Mouse (Mus musculus): ENCODE results near the gene Wars. TPM values are rescaled to one million over a fixed set of nuclear protein-coding genes. Genes with fewer than 3 reads are reported as not detected.

Gene Wars
- polyA plus RNA-seq, 1 experiment from 2014 or later = 93.0 TPM

GRCm38 (mm10) chr12:108934231-108934630 is 40.3 kb upstream of the Wars start:
- Histone ChIP-seq H3K4me3 (ENCODE audit: low read depth, low read length) (no peak overlapping the region), H3K9ac (ENCODE audit: low read length) (no peak overlapping the region), H3K27me3 (replicated peaks; ENCODE audit: control insufficient read depth, insufficient read depth, low read length) (no peaks in the 10 kb centered on the region), H3K4me2 (ENCODE audit: low read length) (no peak overlapping the region), H3K36me3 (ENCODE audit: control insufficient read depth, insufficient read depth, low read length) (no peaks in the 10 kb centered on the region), H3K9me3 (ENCODE audit: control insufficient read depth, low read length) (no peaks in the 10 kb centered on the region), H3K27ac (ENCODE audit: low read depth) (no peak overlapping the region), H3K4me1 (replicated peaks; ENCODE audit: control insufficient read depth, insufficient read depth, low read length) (no peaks in the 10 kb centered on the region)
- WGBS = 78% methylated on average over 6 of the region's 6 CpGs
- DNase-seq (ENCODE audit: low spot score) = no peak
- no peak for ATAC-seq (replicated peaks; ENCODE audit: low FRiP score, low TSS enrichment, low read depth)

GRCm38 (mm10) chr12:108932113-108932512 is 38.1 kb upstream of the Wars start:
- 64% methylated on average over 2 of the region's 3 CpGs for WGBS
- Histone ChIP-seq H3K9ac (ENCODE audit: low read length) (no peak overlapping the region), H3K27me3 (replicated peaks; ENCODE audit: control insufficient read depth, insufficient read depth, low read length) (no peaks in the 10 kb centered on the region), H3K36me3 (ENCODE audit: control insufficient read depth, insufficient read depth, low read length) (no peaks in the 10 kb centered on the region), H3K9me3 (ENCODE audit: control insufficient read depth, low read length) (no peaks in the 10 kb centered on the region), H3K4me1 (replicated peaks; ENCODE audit: control insufficient read depth, insufficient read depth, low read length) (no peaks in the 10 kb centered on the region), H3K27ac (ENCODE audit: low read depth) (no peak overlapping the region), H3K4me3 (ENCODE audit: low read depth, low read length) (no peak overlapping the region), H3K4me2 (ENCODE audit: low read length) (no peak overlapping the region)
- DNase-seq (ENCODE audit: low spot score) (no peak), ATAC-seq (replicated peaks; ENCODE audit: low FRiP score, low TSS enrichment, low read depth) (no peak)

- Histone ChIP-seq H3K27ac (ENCODE audit: low read depth) (no peak overlapping the region), H3K27me3 (replicated peaks; ENCODE audit: control insufficient read depth, insufficient read depth, low read length) (no peaks in the 10 kb centered on the region), H3K4me2 (ENCODE audit: low read length) (no peak overlapping the region), H3K9me3 (ENCODE audit: control insufficient read depth, low read length) (no peaks in the 10 kb centered on the region), H3K36me3 (ENCODE audit: control insufficient read depth, insufficient read depth, low read length) (no peaks in the 10 kb centered on the region), H3K9ac (ENCODE audit: low read length) (no peak overlapping the region), H3K4me1 (replicated peaks; ENCODE audit: control insufficient read depth, insufficient read depth, low read length) (no peaks in the 10 kb centered on the region), H3K4me3 (ENCODE audit: low read depth, low read length) (no peak overlapping the region)
- no peak for ATAC-seq (replicated peaks; ENCODE audit: low FRiP score, low TSS enrichment, low read depth)
- WGBS = 69% methylated on average over 7 of the region's 7 CpGs
- no peak for DNase-seq (ENCODE audit: low spot score)
These were observed 37.5 kb upstream of the Wars start for GRCm38 (mm10) chr12:108931341-108932053.

- 72% methylated on average over 3 of the region's 3 CpGs for WGBS
- Histone ChIP-seq H3K27ac (ENCODE audit: low read depth) (no peak overlapping the region), H3K4me3 (ENCODE audit: low read depth, low read length) (no peak overlapping the region), H3K36me3 (ENCODE audit: control insufficient read depth, insufficient read depth, low read length) (no peaks in the 10 kb centered on the region), H3K9ac (ENCODE audit: low read length) (no peak overlapping the region), H3K4me2 (ENCODE audit: low read length) (no peak overlapping the region), H3K4me1 (replicated peaks; ENCODE audit: control insufficient read depth, insufficient read depth, low read length) (no peaks in the 10 kb centered on the region), H3K27me3 (replicated peaks; ENCODE audit: control insufficient read depth, insufficient read depth, low read length) (no peaks in the 10 kb centered on the region), H3K9me3 (ENCODE audit: control insufficient read depth, low read length) (no peaks in the 10 kb centered on the region)
- no peak for DNase-seq (ENCODE audit: low spot score)
- no peak for ATAC-seq (replicated peaks; ENCODE audit: low FRiP score, low TSS enrichment, low read depth)
These were observed 35.5 kb upstream of the Wars start for GRCm38 (mm10) chr12:108929475-108929874.

- Histone ChIP-seq H3K27me3 (replicated peaks; ENCODE audit: control insufficient read depth, insufficient read depth, low read length) (no peaks in the 10 kb centered on the region), H3K4me1 (replicated peaks; ENCODE audit: control insufficient read depth, insufficient read depth, low read length) (no peaks in the 10 kb centered on the region), H3K9ac (ENCODE audit: low read length) (no peak overlapping the region), H3K27ac (ENCODE audit: low read depth) (no peak overlapping the region), H3K36me3 (ENCODE audit: control insufficient read depth, insufficient read depth, low read length) (no peaks in the 10 kb centered on the region), H3K4me2 (ENCODE audit: low read length) (no peak overlapping the region), H3K4me3 (ENCODE audit: low read depth, low read length) (no peak overlapping the region), H3K9me3 (ENCODE audit: control insufficient read depth, low read length) (no peaks in the 10 kb centered on the region)
- WGBS = 88% methylated on average over 2 of the region's 2 CpGs
- no peak for ATAC-seq (replicated peaks; ENCODE audit: low FRiP score, low TSS enrichment, low read depth)
- no peak for DNase-seq (ENCODE audit: low spot score)
These were observed 34.3 kb upstream of the Wars start for GRCm38 (mm10) chr12:108928249-108928648.

- no peaks in the 10 kb centered on the region for H3K36me3 ChIP-seq (ENCODE audit: control insufficient read depth, insufficient read depth, low read length)
- no peak overlapping the region for H3K9ac ChIP-seq (ENCODE audit: low read length)
- no peak overlapping the region for H3K4me2 ChIP-seq (ENCODE audit: low read length)
- H3K27ac ChIP-seq (ENCODE audit: low read depth) = no peak overlapping the region
- no peaks in the 10 kb centered on the region for H3K4me1 ChIP-seq (replicated peaks; ENCODE audit: control insufficient read depth, insufficient read depth, low read length)
- no peaks in the 10 kb centered on the region for H3K9me3 ChIP-seq (ENCODE audit: control insufficient read depth, low read length)
- no peaks in the 10 kb centered on the region for H3K27me3 ChIP-seq (replicated peaks; ENCODE audit: control insufficient read depth, insufficient read depth, low read length)
- H3K4me3 ChIP-seq (ENCODE audit: low read depth, low read length) = no peak overlapping the region
- WGBS = 57% methylated on average over 9 of the region's 11 CpGs
- ATAC-seq (replicated peaks; ENCODE audit: low FRiP score, low TSS enrichment, low read depth) = no peak
- DNase-seq (ENCODE audit: low spot score) = no peak
These were observed 32.7 kb upstream of the Wars start for GRCm38 (mm10) chr12:108926606-108927111.

GRCm38 (mm10) chr12:108918753-108919152 is 24.8 kb upstream of the Wars start:
- no peak overlapping the region for H3K4me3 ChIP-seq (ENCODE audit: low read depth, low read length)

GRCm38 (mm10) chr12:108917509-108917908 is 23.5 kb upstream of the Wars start:
- H3K9ac ChIP-seq (ENCODE audit: low read length) = no peak overlapping the region
- no peak overlapping the region for H3K4me2 ChIP-seq (ENCODE audit: low read length)
- no peaks in the 10 kb centered on the region for H3K9me3 ChIP-seq (ENCODE audit: control insufficient read depth, low read length)
- H3K4me3 ChIP-seq (ENCODE audit: low read depth, low read length) = no peak overlapping the region
- no peak for ATAC-seq (replicated peaks; ENCODE audit: low FRiP score, low TSS enrichment, low read depth)
- H3K4me1 ChIP-seq (replicated peaks; ENCODE audit: control insufficient read depth, insufficient read depth, low read length) = peaks cover 26% of the 10 kb centered on the region
- H3K27ac ChIP-seq (ENCODE audit: low read depth) = no peak overlapping the region
- 76% methylated on average over 9 of the region's 9 CpGs for WGBS
- no peak for DNase-seq (ENCODE audit: low spot score)
- H3K27me3 ChIP-seq (replicated peaks; ENCODE audit: control insufficient read depth, insufficient read depth, low read length) = no peaks in the 10 kb centered on the region
- no peaks in the 10 kb centered on the region for H3K36me3 ChIP-seq (ENCODE audit: control insufficient read depth, insufficient read depth, low read length)

More at GRCm38 (mm10) chr12:108918753-108919152, 24.8 kb upstream of the Wars start:
- H3K4me2 ChIP-seq (ENCODE audit: low read length) = no peak overlapping the region
- 73% methylated on average over 4 of the region's 4 CpGs for WGBS
- H3K9ac ChIP-seq (ENCODE audit: low read length) = no peak overlapping the region
- no peak overlapping the region for H3K27ac ChIP-seq (ENCODE audit: low read depth)
- H3K9me3 ChIP-seq (ENCODE audit: control insufficient read depth, low read length) = no peaks in the 10 kb centered on the region
- H3K27me3 ChIP-seq (replicated peaks; ENCODE audit: control insufficient read depth, insufficient read depth, low read length) = no peaks in the 10 kb centered on the region
- H3K4me1 ChIP-seq (replicated peaks; ENCODE audit: control insufficient read depth, insufficient read depth, low read length) = peaks cover 22% of the 10 kb centered on the region
- ATAC-seq (replicated peaks; ENCODE audit: low FRiP score, low TSS enrichment, low read depth) (no peak), DNase-seq (ENCODE audit: low spot score) (no peak)
- H3K36me3 ChIP-seq (ENCODE audit: control insufficient read depth, insufficient read depth, low read length) = no peaks in the 10 kb centered on the region

- 91% methylated on average over 7 of the region's 7 CpGs for WGBS
- Histone ChIP-seq H3K4me1 (replicated peaks; ENCODE audit: control insufficient read depth, insufficient read depth, low read length) (peaks cover 26% of the 10 kb centered on the region), H3K27me3 (replicated peaks; ENCODE audit: control insufficient read depth, insufficient read depth, low read length) (no peaks in the 10 kb centered on the region), H3K4me3 (ENCODE audit: low read depth, low read length) (no peak overlapping the region), H3K9ac (ENCODE audit: low read length) (no peak overlapping the region), H3K4me2 (ENCODE audit: low read length) (no peak overlapping the region), H3K36me3 (ENCODE audit: control insufficient read depth, insufficient read depth, low read length) (no peaks in the 10 kb centered on the region), H3K27ac (ENCODE audit: low read depth) (no peak overlapping the region), H3K9me3 (ENCODE audit: control insufficient read depth, low read length) (no peaks in the 10 kb centered on the region)
- ATAC-seq (replicated peaks; ENCODE audit: low FRiP score, low TSS enrichment, low read depth) (no peak), DNase-seq (ENCODE audit: low spot score) (no peak)
These were observed 22.6 kb upstream of the Wars start for GRCm38 (mm10) chr12:108916447-108917042.

Data from intestine, embryonic 14.5 days (tissue).